Mouse (Mus musculus) induced T-regulatory cell, adult 2 months (primary cell): ENCODE measurements around the gene Camk2n2.
A peak's percentile ranks its signal among the peaks of the same experiment; 100 is the strongest.

Experiments
- DNase-seq: peaks from one replicate; pipeline ENCODE4 v3.0.0-alpha.2; 2012; ENCODE audit warnings: low read depth

Camk2n2 gene

DNA sequence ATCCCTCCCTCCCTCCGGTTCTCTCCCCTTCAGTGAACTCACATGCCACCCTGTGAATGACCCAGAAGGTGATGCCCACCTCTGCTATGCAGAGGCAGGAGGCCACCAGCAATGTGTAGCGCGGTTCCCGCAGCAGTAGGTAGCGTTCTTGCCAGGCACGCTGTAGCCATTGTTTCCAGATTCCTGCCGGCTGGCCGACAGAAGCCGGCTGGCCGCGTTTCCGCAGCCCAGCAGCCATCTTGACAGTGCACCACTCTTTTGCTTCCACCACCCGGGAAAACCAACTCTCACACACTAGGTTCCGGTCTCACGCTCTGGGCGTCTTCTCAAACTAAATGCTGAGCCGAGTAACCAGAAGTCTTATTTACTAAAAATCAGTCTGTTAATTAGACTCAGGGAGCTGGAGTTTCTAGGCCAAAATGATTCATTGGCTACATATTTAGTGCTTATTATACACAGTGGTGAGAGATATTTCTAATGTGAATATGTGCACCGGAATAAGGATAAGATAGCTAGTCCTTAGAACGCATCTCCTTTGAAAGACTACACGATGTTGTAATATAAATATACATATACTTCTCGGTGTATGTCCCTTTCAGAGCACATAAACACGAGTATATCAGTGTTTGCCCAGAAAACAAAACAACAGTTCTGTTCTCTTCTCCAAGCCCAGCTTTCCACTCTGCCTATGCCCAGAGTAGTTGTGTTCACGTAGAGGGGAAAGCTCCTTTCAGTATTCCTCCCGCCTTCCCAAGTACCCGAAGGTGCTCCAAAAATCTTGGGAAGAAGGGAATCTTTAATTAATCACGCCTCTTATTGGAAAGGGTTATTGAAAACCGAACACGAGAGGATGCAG, 10.4 kb downstream of the Camk2n2 start:
- peak; percentile 93 for DNase-seq

DNA sequence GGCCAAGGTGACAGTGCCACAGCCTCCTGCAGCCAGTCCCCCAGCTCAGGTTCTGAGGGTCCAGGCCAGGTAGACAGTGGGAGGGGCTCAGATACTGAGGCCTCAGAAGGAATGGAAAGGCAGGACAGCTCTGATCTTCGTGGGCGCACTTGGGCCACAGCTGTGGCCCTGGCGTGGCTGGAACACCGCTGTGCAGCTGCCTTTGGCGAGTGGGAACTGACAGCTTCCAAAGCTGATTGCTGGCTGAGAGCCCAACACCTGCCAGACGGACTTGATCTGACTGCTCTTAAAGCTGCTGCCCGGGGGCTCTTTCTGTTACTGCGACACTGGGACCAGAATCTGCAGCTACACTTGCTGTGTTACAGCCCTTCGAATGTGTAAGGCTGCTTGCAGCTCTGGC, 16.4 kb downstream of the Camk2n2 start:
- DNase-seq = no peak

DNA sequence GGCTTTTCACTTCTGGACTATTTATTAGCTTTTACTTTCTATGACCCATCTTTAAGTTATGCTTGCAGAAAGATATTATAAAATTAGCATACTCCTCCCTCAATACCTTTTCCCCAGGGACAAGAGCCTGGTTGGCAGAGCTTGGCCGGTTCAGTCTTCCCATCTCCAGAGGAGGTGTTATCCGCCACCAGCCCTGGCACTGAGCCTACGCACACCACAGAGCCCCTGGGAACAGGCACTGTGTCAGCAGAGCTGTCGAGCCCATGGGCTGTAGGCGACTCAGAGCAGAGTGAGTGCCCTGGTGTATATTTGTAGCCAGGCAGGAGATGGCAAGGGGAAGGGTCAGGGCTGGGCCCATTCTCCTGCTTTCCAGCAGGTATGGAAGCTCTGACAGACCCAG, 20.6 kb downstream of the Camk2n2 start:
- no peak for DNase-seq

DNA sequence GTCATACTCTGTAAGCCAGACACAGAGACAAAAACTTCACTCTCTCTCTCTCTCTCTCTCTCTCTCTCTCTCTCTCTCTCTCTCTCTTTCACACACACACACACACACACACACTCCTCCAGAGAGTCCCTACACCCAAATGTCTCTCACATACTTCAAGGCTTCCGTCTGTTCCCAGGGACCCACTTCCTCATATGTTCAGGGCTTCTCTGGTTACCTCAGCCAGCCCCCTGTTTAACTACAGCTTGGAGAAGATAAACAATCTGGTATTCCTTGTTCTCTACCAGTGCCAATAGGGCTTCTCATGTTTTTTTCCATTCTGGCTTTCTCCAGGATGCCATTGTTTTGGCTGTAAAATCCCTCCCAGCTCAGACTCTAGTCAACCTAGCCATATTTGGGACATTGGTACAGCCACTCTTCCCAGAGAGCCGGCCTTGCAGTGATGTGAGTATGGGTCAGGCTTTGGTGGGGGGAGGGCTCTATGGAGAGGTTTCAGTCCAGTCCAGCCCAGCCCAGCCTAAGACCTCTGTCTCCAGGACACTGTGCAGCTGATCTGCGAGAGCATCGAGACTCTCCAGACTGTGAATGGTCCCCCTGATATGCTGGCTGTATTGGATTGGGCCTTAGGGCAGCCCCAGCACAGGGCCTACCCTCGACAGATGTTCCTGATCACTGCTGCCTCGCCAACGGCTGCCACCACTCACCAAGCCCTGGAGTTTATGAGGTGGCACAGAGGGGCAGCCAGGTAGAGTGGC, 24.2 kb downstream of the Camk2n2 start:
- no peak for DNase-seq

DNA sequence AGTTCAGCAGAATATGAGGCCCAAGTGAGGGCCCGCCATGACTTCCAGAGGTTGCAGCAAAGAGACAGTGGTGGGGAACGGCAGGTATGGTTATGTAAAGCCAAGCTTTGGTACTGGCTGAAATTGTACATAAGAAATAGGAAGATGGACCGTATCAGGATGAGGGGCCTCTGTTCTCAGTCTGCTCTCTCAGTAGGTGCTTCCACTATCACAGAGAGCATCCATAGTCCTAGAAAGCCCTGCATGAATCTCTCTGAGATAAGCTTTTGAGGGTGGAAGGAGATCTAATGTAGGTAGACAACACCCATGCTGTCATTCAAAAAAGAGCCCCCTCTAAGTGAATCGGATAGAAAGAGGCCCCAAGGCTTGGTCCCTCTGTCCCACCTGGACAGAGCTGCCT, 25.4 kb downstream of the Camk2n2 start:
- DNase-seq = no peak

DNA sequence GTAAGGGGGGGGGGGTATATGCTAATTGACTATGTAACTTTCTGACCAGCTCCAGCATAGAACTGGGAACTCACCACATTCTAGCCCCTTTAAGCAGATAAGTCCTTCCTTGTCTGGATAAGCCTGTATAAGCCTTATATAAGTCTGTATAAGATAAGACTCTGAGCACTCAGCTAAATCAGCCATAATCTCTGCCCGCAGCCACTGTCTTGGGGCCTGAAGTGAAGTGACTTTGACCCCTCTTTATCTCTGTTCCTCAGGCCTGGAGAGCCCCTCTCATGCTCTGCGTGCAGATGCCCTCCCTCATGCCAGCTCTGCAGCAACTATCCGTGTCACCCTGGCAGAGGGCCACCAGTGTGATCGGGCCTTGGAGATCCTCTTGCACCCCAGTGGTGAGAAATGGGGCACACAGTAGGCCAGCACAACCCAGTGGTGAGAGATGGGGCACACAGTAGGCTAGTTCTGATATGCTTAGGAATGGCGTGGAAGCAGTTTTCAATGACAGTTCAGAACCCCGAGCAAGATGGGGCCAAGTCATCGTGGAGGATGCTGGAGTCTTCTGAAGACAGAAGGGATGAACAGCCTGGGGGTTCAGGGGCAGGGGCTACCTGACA, 25.9 kb downstream of the Camk2n2 start:
- DNase-seq = no peak

DNA sequence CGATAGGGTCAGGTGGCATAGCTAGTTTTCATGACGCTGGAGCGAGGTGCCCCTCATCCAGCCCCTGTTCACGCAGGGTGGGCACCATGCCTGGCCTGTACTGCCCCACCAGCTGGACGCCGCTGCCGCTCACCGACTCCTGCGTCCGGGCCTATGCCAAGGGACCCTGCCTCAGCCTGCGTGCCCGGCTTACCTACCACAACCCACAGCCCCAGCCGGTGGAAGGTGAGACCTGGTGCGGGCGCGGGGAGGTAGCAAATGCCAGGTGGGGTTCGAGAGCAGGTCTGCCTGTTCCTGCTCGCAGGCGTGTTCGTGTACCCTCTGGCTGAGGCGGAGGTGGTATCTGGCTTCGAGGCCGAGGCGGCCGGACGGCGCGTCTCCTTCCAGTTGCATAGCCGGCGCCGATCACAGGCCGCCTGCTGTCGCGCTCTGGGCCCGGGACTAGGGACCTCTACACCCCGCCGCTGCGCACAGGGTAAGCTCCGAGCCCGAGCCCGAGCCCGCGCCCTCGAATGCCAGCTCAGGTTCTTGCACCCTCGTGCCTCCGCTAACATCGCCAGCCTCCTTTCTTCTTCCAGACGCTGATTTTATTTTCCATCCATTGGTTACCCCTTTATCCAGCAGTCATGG, 29.9 kb downstream of the Camk2n2 start:
- no peak for DNase-seq

DNA sequence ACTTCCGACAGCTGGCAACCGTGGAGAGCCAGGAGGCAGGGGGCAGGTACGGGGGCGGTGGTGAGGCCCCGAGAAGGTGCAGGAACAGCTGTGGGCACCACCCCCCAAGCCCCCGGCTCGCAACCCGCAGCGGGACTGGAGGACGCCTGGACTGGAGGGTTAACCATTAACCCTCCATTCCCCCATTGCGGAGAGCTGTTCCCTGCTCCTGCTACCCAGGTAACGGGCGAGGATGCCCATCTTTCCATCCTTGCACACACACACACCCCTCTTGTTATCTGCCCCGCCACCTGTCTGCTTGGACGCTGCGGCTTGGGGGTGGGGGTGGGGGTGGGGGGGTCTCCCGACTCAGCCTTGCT, 30.4 kb downstream of the Camk2n2 start:
- no peak for DNase-seq

DNA sequence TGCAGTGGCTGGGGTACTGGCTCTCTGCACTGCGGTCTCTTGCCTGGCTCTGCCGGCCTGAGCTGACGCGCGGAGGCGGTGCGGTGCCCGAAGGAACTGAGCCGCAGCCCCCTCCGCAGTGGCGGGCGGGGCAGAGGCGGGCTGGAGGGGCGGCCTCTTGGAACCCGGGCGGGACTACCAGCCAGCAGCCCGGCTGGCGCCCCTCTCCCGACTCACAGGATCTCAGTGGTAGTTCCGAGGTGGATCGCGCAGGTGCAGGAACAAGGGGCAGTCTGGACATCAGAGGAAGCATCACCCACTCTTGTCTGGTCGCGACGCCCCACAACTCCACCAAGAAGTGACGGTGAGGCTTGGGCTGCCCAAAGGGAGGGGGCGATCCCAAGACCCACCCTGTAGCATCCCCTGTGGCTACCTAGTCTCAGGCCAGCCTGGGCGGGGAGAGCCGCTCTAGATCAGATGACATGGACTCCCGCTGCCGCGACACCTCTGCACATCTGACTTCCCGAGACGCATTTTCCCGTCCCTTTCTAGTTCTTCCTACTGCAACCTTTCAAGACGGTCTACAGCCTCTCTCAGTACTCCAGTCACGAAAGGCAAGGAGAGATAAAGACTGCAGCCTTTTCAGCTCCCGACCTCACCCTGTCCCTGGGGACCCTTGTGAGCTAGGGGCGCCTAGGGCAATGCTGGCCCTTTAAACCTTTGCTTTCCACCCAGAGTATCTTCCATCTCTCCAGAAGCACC, 31.0 kb downstream of the Camk2n2 start:
- DNase-seq = no peak

DNA sequence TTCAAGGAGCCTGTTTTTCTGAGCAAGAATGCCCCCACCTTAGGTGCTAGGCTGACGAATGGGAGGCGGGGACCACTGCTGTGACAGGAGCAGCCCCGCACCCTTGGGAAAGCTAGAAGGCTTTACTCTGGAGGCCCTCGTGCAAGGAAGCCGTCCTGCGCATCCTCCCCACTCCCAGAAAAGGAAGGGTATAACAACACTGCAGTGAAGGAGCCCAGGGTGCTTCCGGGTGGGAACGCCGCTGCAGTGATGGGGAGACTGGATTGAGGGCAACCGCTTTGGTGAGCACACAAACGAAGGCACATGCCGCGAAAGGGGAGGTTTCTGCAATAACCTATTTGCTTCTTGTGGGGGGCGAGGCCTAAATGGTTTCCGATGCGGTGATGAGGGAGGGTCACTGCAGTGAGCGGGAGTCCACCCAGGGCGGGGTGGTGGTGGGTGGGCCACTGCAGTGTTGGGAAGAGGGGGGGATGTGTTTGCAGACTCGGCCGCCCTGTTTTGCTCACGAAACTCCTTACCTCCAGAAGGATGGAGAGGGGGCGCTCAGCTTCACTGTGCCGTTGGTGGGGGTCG, 31.6 kb downstream of the Camk2n2 start, which contains the start of gene Vwa5b2:
Gene Vwa5b2, plus strand, starts transcription at position 106 of the 573 bp plus-strand sequence.
- DNase-seq = no peak
